Mouse (Mus musculus) ovary, postnatal 14 days (tissue): ENCODE results near the gene Krt8.

Experiments
- DNase-seq: peaks from one replicate; pipeline ENCODE4 v3.0.0; 2022; ENCODE audit warnings: low spot score

The Krt8 gene

GRCm38 (mm10) chr15:101974083-101974845, 30.0 kb downstream of the Krt8 start:
- DNase-seq, result no peak

- peak; percentile 99 for DNase-seq
Measured at GRCm38 (mm10) chr15:101973414-101974077, 30.7 kb downstream of the Krt8 start.

- peak; percentile 61 for DNase-seq
Measured at GRCm38 (mm10) chr15:101970536-101970935, 33.7 kb downstream of the Krt8 start.

- no peak for DNase-seq
Measured at GRCm38 (mm10) chr15:101966808-101967207, 37.5 kb downstream of the Krt8 start.

- no peak for DNase-seq
Measured at GRCm38 (mm10) chr15:101958891-101959290, 45.4 kb downstream of the Krt8 start.

GRCm38 (mm10) chr15:101954187-101954586, 50.1 kb downstream of the Krt8 start, which contains the start of gene Krt78:
Gene Krt78, minus strand, starts transcription at chr15:101954287.
- DNase-seq, result no peak

- no peak for DNase-seq
Measured at GRCm38 (mm10) chr15:101952733-101953474, 51.4 kb downstream of the Krt8 start.
